Mouse (Mus musculus) bone marrow macrophage, adult 2 months (primary cell): ENCODE measurements around the gene Clspn. TPM values are rescaled to one million over a fixed set of nuclear protein-coding genes. Genes with fewer than 3 reads are reported as not detected.

ENCODE experiments used
- H3K27ac ChIP-seq: 2 replicates; pipeline ENCODE4 v1.5.1; 2012; ENCODE audit warnings: low read depth, low read length; ENCODE audit not compliant: insufficient read depth
- H3K4me1 ChIP-seq: 2 replicates; pipeline ENCODE4 v1.6.1; 2012; ENCODE audit warnings: low read length; ENCODE audit not compliant: control insufficient read depth, insufficient read depth
- H3K4me3 ChIP-seq: 2 replicates; pipeline ENCODE4 v1.5.1; 2012; ENCODE audit warnings: mild to moderate bottlenecking, low read length, moderate library complexity; ENCODE audit not compliant: insufficient read depth
- CTCF ChIP-seq: IDR thresholded peaks from 2 replicates; pipeline ENCODE4 v1.5.1; 2012; ENCODE audit warnings: low read depth, mild to moderate bottlenecking, low read length, moderate library complexity
- POLR2A ChIP-seq: IDR thresholded peaks from 2 replicates; pipeline ENCODE4 v1.6.1; 2012; ENCODE audit warnings: mild to moderate bottlenecking, low read depth, low read length, borderline replicate concordance
- polyA plus RNA-seq: library from polyadenylated mRNA; stranded (reverse); fragments of >200 nt; gene quantifications from 2 replicates; pipeline ENCODE4 v1.2.4, GENCODE M21; 2012; ENCODE audit not compliant: missing spikeins, insufficient read depth, insufficient read length

The Clspn gene
- polyA plus RNA-seq, 1 experiment: 13.2 TPM

- Histone ChIP-seq H3K4me3 (no peak overlapping the region), H3K27ac (no peak overlapping the region), H3K4me1 (no peaks in the 10 kb centered on the region)
- TF ChIP-seq POLR2A (no peak), CTCF (no peak)
Measured at GRCm38 (mm10) chr4:126627021-126627681, 70.4 kb downstream of the Clspn start.

- TF ChIP-seq POLR2A (no peak), CTCF (0 out of 2 replicates have a peak, but pooled peaks have one; percentile 22)
- H3K4me1 ChIP-seq: no peaks in the 10 kb centered on the region
- no peak overlapping the region for H3K4me3 ChIP-seq
- no peak overlapping the region for H3K27ac ChIP-seq
Measured at GRCm38 (mm10) chr4:126631922-126632321, 75.2 kb downstream of the Clspn start.

GRCm38 (mm10) chr4:126632668-126633067 lies 75.9 kb downstream of the Clspn start:
- TF ChIP-seq POLR2A: no peak
- TF ChIP-seq CTCF: no peak
- Histone ChIP-seq H3K4me3 (no peak overlapping the region), H3K4me1 (no peaks in the 10 kb centered on the region)

GRCm38 (mm10) chr4:126636330-126636729 lies 79.6 kb downstream of the Clspn start:
- no peak for TF ChIP-seq POLR2A
- no peak for TF ChIP-seq CTCF
- Histone ChIP-seq H3K4me3 (no peak overlapping the region), H3K4me1 (no peaks in the 10 kb centered on the region), H3K27ac (no peak overlapping the region)

More at GRCm38 (mm10) chr4:126632668-126633067, 75.9 kb downstream of the Clspn start:
- no peak overlapping the region for H3K27ac ChIP-seq

- Histone ChIP-seq H3K27ac (no peak overlapping the region), H3K4me3 (no peak overlapping the region), H3K4me1 (no peaks in the 10 kb centered on the region)
- TF ChIP-seq CTCF: no peak
- no peak for TF ChIP-seq POLR2A
Measured at GRCm38 (mm10) chr4:126637446-126637845, 80.7 kb downstream of the Clspn start.

GRCm38 (mm10) chr4:126639339-126639738 lies 82.6 kb downstream of the Clspn start:
- Histone ChIP-seq H3K4me1 (no peaks in the 10 kb centered on the region), H3K27ac (no peak overlapping the region), H3K4me3 (no peak overlapping the region)
- TF ChIP-seq POLR2A (no peak), CTCF (no peak)

- no peak overlapping the region for H3K4me3 ChIP-seq
- H3K4me1 ChIP-seq: no peaks in the 10 kb centered on the region
- H3K27ac ChIP-seq: no peak overlapping the region
- no peak for TF ChIP-seq POLR2A
- TF ChIP-seq CTCF: no peak
Measured at GRCm38 (mm10) chr4:126641901-126642300, 85.2 kb downstream of the Clspn start.

Other genes with a start within 250 kb of the Clspn start
- 16.1 and 16.9 TPM in 2 replicates for gene Adprhl2, start 235.2 kb upstream of the Clspn start, polyA plus RNA-seq
- 0.86 and 1.2 TPM in 2 replicates for gene Tekt2, start 231.2 kb upstream of the Clspn start, polyA plus RNA-seq
- gene Ago3, start 127.4 kb upstream of the Clspn start, polyA plus RNA-seq: 21.9 and 24.4 TPM in 2 replicates
- gene Ago1, start 88.4 kb upstream of the Clspn start, polyA plus RNA-seq: 27.3 and 29.1 TPM in 2 replicates
- 22.8 and 23.2 TPM in 2 replicates for gene Ago4, start 23.5 kb upstream of the Clspn start, polyA plus RNA-seq
- gene 5730409E04Rik, start 52.9 kb downstream of the Clspn start, polyA plus RNA-seq: 11.7 and 13.0 TPM in 2 replicates
- 171 and 182 TPM in 2 replicates for gene Psmb2, start 120.7 kb downstream of the Clspn start, polyA plus RNA-seq
- not detected in 2 replicates for gene Tfap2e, start 179.3 kb downstream of the Clspn start, polyA plus RNA-seq
- gene Ncdn, start 196.5 kb downstream of the Clspn start, polyA plus RNA-seq: 10.8 and 13.1 TPM in 2 replicates
- 25.3 and 30.6 TPM in 2 replicates for gene AU040320, start 196.6 kb downstream of the Clspn start, polyA plus RNA-seq